Mouse (Mus musculus): Measurements from ENCODE around the gene Psen1. TPM values are rescaled to one million over a fixed set of nuclear protein-coding genes. Genes with fewer than 3 reads are reported as not detected.

Psen1 gene
- 27.6 and 28.9 TPM in 2 replicates for total RNA-seq (2014; rRNA removed; ENCODE audit: low replicate concordance)
- polyA plus RNA-seq (2015; fragmentation: Nextera tagmentation; extraction: Ambion mirVana): 29.9 and 33.3 TPM in 2 replicates

GRCm38 (mm10) chr12:83687934-83688315 is at the start of gene Psen1:
Gene Psen1, plus strand, starts transcription at chr12:83688152.
- Histone ChIP-seq H3K9ac (replicated peaks; ENCODE audit: low read depth, low read length) (peak within 1 kb of the TSS; percentile 85), H3K9me3 (replicated peaks; ENCODE audit: control insufficient read depth, low read length) (no peaks in the 10 kb centered on the region), H3K27ac (ENCODE audit: low read depth) (peak within 1 kb of the TSS; percentile 92), H3K4me2 (ENCODE audit: low read depth, low read length) (peak within 1 kb of the TSS; percentile 70), H3K4me3 (ENCODE audit: low read depth, low read length) (peak within 1 kb of the TSS; percentile 97), H3K27me3 (ENCODE audit: control insufficient read depth, insufficient read depth, low read length) (no peaks in the 10 kb centered on the region), H3K36me3 (replicated peaks; ENCODE audit: control insufficient read depth, insufficient read depth, low read length) (peaks cover 6% of the 10 kb centered on the region), H3K4me1 (ENCODE audit: control insufficient read depth, insufficient read depth) (peaks cover 16% of the 10 kb centered on the region; the same call in 1 of the 2 replicates)
- ATAC-seq (ENCODE audit: insufficient read depth, low read depth) (peak; percentile 99), DNase-seq (ENCODE audit: low spot score) (peak; percentile 90)
- TF ChIP-seq EP300 (IDR thresholded peaks at IDR 0.05; ENCODE audit: low read depth): 0 out of 2 replicates have a peak, but pooled peaks have one; percentile 37
- no peak for TF ChIP-seq CTCF (IDR thresholded peaks at IDR 0.05; ENCODE audit: low read depth)
- WGBS: under 1% methylated on average over 38 of the region's 38 CpGs

- Histone ChIP-seq H3K4me2 (ENCODE audit: low read depth, low read length) (no peak overlapping the region), H3K9ac (replicated peaks; ENCODE audit: low read depth, low read length) (no peak overlapping the region), H3K4me3 (ENCODE audit: low read depth, low read length) (no peak overlapping the region), H3K27ac (ENCODE audit: low read depth) (no peak overlapping the region), H3K36me3 (replicated peaks; ENCODE audit: control insufficient read depth, insufficient read depth, low read length) (peaks cover 51% of the 10 kb centered on the region), H3K4me1 (ENCODE audit: control insufficient read depth, insufficient read depth) (no peaks in the 10 kb centered on the region), H3K9me3 (replicated peaks; ENCODE audit: control insufficient read depth, low read length) (no peaks in the 10 kb centered on the region), H3K27me3 (ENCODE audit: control insufficient read depth, insufficient read depth, low read length) (no peaks in the 10 kb centered on the region)
- DNase-seq (ENCODE audit: low spot score) (no peak), ATAC-seq (ENCODE audit: insufficient read depth, low read depth) (no peak)
- WGBS: 86% methylated on average over 2 of the region's 2 CpGs
- no peak for TF ChIP-seq EP300 (IDR thresholded peaks at IDR 0.05; ENCODE audit: low read depth)
- TF ChIP-seq CTCF (IDR thresholded peaks at IDR 0.05; ENCODE audit: low read depth): no peak
Measured at GRCm38 (mm10) chr12:83641233-83641632, 46.7 kb upstream of the Psen1 start.

GRCm38 (mm10) chr12:83643116-83643515 is 44.8 kb upstream of the Psen1 start:
- Histone ChIP-seq H3K4me2 (ENCODE audit: low read depth, low read length) (no peak overlapping the region), H3K4me1 (ENCODE audit: control insufficient read depth, insufficient read depth) (no peaks in the 10 kb centered on the region), H3K9ac (replicated peaks; ENCODE audit: low read depth, low read length) (no peak overlapping the region), H3K27me3 (ENCODE audit: control insufficient read depth, insufficient read depth, low read length) (no peaks in the 10 kb centered on the region), H3K9me3 (replicated peaks; ENCODE audit: control insufficient read depth, low read length) (no peaks in the 10 kb centered on the region), H3K36me3 (replicated peaks; ENCODE audit: control insufficient read depth, insufficient read depth, low read length) (peaks cover 49% of the 10 kb centered on the region), H3K27ac (ENCODE audit: low read depth) (no peak overlapping the region), H3K4me3 (ENCODE audit: low read depth, low read length) (no peak overlapping the region)
- no peak for TF ChIP-seq CTCF (IDR thresholded peaks at IDR 0.05; ENCODE audit: low read depth)
- no peak for TF ChIP-seq EP300 (IDR thresholded peaks at IDR 0.05; ENCODE audit: low read depth)
- no peak for ATAC-seq (ENCODE audit: insufficient read depth, low read depth)
- WGBS: 85% methylated on average over 1 of the region's 1 CpGs
- DNase-seq (ENCODE audit: low spot score): no peak

GRCm38 (mm10) chr12:83650346-83650745 is 37.6 kb upstream of the Psen1 start:
- H3K4me2 ChIP-seq (ENCODE audit: low read depth, low read length): no peak overlapping the region
- no peak overlapping the region for H3K27ac ChIP-seq (ENCODE audit: low read depth)
- H3K4me1 ChIP-seq (ENCODE audit: control insufficient read depth, insufficient read depth): no peaks in the 10 kb centered on the region
- no peak for ATAC-seq (ENCODE audit: insufficient read depth, low read depth)
- 67% methylated on average over 3 of the region's 3 CpGs for WGBS
- TF ChIP-seq CTCF (IDR thresholded peaks at IDR 0.05; ENCODE audit: low read depth): no peak
- no peak for TF ChIP-seq EP300 (IDR thresholded peaks at IDR 0.05; ENCODE audit: low read depth)
- no peak overlapping the region for H3K4me3 ChIP-seq (ENCODE audit: low read depth, low read length)
- H3K9me3 ChIP-seq (replicated peaks; ENCODE audit: control insufficient read depth, low read length): no peaks in the 10 kb centered on the region
- H3K27me3 ChIP-seq (ENCODE audit: control insufficient read depth, insufficient read depth, low read length): no peaks in the 10 kb centered on the region
- no peak for DNase-seq (ENCODE audit: low spot score)
- H3K9ac ChIP-seq (replicated peaks; ENCODE audit: low read depth, low read length): no peak overlapping the region
- peaks cover 56% of the 10 kb centered on the region for H3K36me3 ChIP-seq (replicated peaks; ENCODE audit: control insufficient read depth, insufficient read depth, low read length)

GRCm38 (mm10) chr12:83651414-83651813 is 36.5 kb upstream of the Psen1 start:
- no peaks in the 10 kb centered on the region for H3K27me3 ChIP-seq (ENCODE audit: control insufficient read depth, insufficient read depth, low read length)
- no peak overlapping the region for H3K4me3 ChIP-seq (ENCODE audit: low read depth, low read length)
- no peak overlapping the region for H3K9ac ChIP-seq (replicated peaks; ENCODE audit: low read depth, low read length)
- ATAC-seq (ENCODE audit: insufficient read depth, low read depth): no peak
- H3K27ac ChIP-seq (ENCODE audit: low read depth): no peak overlapping the region
- no peak for DNase-seq (ENCODE audit: low spot score)
- TF ChIP-seq EP300 (IDR thresholded peaks at IDR 0.05; ENCODE audit: low read depth): no peak
- no peak for TF ChIP-seq CTCF (IDR thresholded peaks at IDR 0.05; ENCODE audit: low read depth)
- H3K9me3 ChIP-seq (replicated peaks; ENCODE audit: control insufficient read depth, low read length): no peaks in the 10 kb centered on the region
- H3K36me3 ChIP-seq (replicated peaks; ENCODE audit: control insufficient read depth, insufficient read depth, low read length): peaks cover 53% of the 10 kb centered on the region
- no peaks in the 10 kb centered on the region for H3K4me1 ChIP-seq (ENCODE audit: control insufficient read depth, insufficient read depth)
- no peak overlapping the region for H3K4me2 ChIP-seq (ENCODE audit: low read depth, low read length)

GRCm38 (mm10) chr12:83685466-83685865 is 2.5 kb upstream of the Psen1 start:
- no peak overlapping the region for H3K27ac ChIP-seq (ENCODE audit: low read depth)
- 86% methylated on average over 1 of the region's 1 CpGs for WGBS
- no peak overlapping the region for H3K9ac ChIP-seq (replicated peaks; ENCODE audit: low read depth, low read length)
- H3K4me1 ChIP-seq (ENCODE audit: control insufficient read depth, insufficient read depth): peaks cover 16% of the 10 kb centered on the region; the same call in 1 of the 2 replicates
- ATAC-seq (ENCODE audit: insufficient read depth, low read depth) (no peak), DNase-seq (ENCODE audit: low spot score) (no peak)
- no peak overlapping the region for H3K4me3 ChIP-seq (ENCODE audit: low read depth, low read length)
- no peak overlapping the region for H3K4me2 ChIP-seq (ENCODE audit: low read depth, low read length)
- H3K36me3 ChIP-seq (replicated peaks; ENCODE audit: control insufficient read depth, insufficient read depth, low read length): peaks cover 25% of the 10 kb centered on the region
- no peaks in the 10 kb centered on the region for H3K27me3 ChIP-seq (ENCODE audit: control insufficient read depth, insufficient read depth, low read length)
- TF ChIP-seq CTCF (IDR thresholded peaks at IDR 0.05; ENCODE audit: low read depth): no peak
- TF ChIP-seq EP300 (IDR thresholded peaks at IDR 0.05; ENCODE audit: low read depth): no peak
- H3K9me3 ChIP-seq (replicated peaks; ENCODE audit: control insufficient read depth, low read length): no peaks in the 10 kb centered on the region

All from heart, postnatal 0 days (tissue).